Mouse (Mus musculus) limb, embryonic 10.5 days (tissue): ENCODE measurements around the gene Map2k3. TPM values are rescaled to one million over a fixed set of nuclear protein-coding genes. Genes with fewer than 3 reads are reported as not detected.

Experiments
- DNase-seq: peaks from one replicate; pipeline ENCODE4 v3.0.0-alpha.2; 2017; ENCODE audit warnings: low spot score
- H3K27ac ChIP-seq: fragments of 300-500 bp; sonication (generic); 2 replicates; pipeline ENCODE4 v1.5.1; 2016; ENCODE audit warnings: mild to moderate bottlenecking
- H3K27me3 ChIP-seq: fragments of 300-500 bp; sonication (generic); 2 replicates; pipeline ENCODE4 v1.6.1; 2016; ENCODE audit warnings: low read depth, mild to moderate bottlenecking; ENCODE audit not compliant: poor library complexity, severe bottlenecking
- H3K36me3 ChIP-seq: fragments of 300-500 bp; sonication (generic); 2 replicates; pipeline ENCODE4 v1.6.1; 2016; ENCODE audit warnings: mild to moderate bottlenecking, moderate library complexity
- H3K4me1 ChIP-seq: fragments of 300-500 bp; sonication (generic); 2 replicates; pipeline ENCODE4 v1.6.1; 2016
- H3K4me3 ChIP-seq: fragments of 300-500 bp; sonication (generic); 2 replicates; pipeline ENCODE4 v1.5.1; 2016; ENCODE audit warnings: mild to moderate bottlenecking, moderate library complexity
- H3K9me3 ChIP-seq: fragments of 300-500 bp; sonication (generic); replicated peaks from 2 replicates; pipeline ENCODE4 v1.6.1; 2016; ENCODE audit warnings: mild to moderate bottlenecking
- WGBS: fragments of 180-500 bp; shearing (Covaris S2); methylation state at CpG from one replicate; pipeline ENCODE4 v1.1.7; 2016; 5-methylcytosine and 5-hydroxymethylcytosine counted together
- polyA plus RNA-seq: library from polyadenylated mRNA; unstranded; fragments of >200 nt; fragmentation: Nextera tagmentation; extraction: Ambion mirVana; gene quantifications from 2 replicates; pipeline ENCODE4 v1.2.1, GENCODE M21; 2016

Map2k3 gene
- polyA plus RNA-seq, 1 experiment from 2014 or later, result 93.3 TPM

DNA sequence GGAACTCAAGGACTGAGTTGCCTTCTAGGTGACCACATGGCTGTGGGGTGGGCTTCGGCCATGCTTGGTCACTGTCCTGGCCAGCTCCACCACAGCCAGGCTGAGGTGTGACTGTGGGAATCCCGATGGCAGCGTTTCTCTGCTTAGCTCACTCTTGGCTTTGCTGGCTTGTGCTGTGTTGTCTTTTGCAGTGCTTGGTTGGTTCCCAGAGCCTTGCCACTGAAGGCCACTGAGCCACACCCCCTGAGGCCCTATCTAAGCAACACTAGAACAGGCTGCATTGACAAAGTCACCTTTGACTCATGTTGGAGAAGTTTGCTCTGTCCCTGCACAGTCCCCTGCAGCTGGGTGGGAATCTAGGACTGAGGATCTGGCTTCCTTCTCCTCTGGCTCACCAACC, 45.3 kb downstream of the Map2k3 start:
- Histone ChIP-seq H3K4me3 (no peak overlapping the region), H3K9me3 (no peaks in the 10 kb centered on the region), H3K4me1 (peaks cover 15% of the 10 kb centered on the region; the same call in 1 of the 2 replicates), H3K36me3 (no peaks in the 10 kb centered on the region), H3K27ac (no peak overlapping the region), H3K27me3 (no peaks in the 10 kb centered on the region)
- DNase-seq, result no peak
- 62% methylated on average over 3 of the region's 3 CpGs for WGBS

GRCm38 (mm10) chr11:60978658-60979057, 46.8 kb downstream of the Map2k3 start:
- no peak overlapping the region for H3K27ac ChIP-seq
- no peaks in the 10 kb centered on the region for H3K27me3 ChIP-seq
- no peak for DNase-seq
- H3K4me1 ChIP-seq, result peaks cover 16% of the 10 kb centered on the region; the same call in 1 of the 2 replicates
- WGBS, result 76% methylated on average over 2 of the region's 2 CpGs
- H3K9me3 ChIP-seq, result no peaks in the 10 kb centered on the region
- H3K36me3 ChIP-seq, result no peaks in the 10 kb centered on the region
- no peak overlapping the region for H3K4me3 ChIP-seq

DNA sequence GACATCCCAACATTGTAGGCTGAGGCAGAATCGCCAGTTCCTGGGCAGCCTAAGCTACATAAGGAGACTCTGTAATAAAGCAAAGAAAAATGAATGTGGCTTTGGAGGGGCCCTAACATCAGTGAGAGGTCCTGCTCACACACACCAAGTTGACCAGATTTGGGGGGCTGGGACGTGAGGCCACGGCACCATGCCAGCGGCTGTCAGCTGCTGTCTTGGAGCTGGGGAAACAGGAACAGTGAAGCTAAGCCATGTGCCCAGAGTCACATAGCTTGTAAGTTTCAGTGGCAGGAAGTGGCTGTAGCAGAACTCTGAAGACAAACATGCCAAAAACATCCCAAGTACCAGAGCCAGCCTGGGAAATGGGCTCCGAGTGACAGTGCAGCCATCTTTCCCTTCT, 48.0 kb downstream of the Map2k3 start:
- WGBS, result 88% methylated on average over 5 of the region's 5 CpGs
- Histone ChIP-seq H3K4me1 (peaks cover 16% of the 10 kb centered on the region; the same call in 1 of the 2 replicates), H3K36me3 (no peaks in the 10 kb centered on the region), H3K27me3 (no peaks in the 10 kb centered on the region), H3K4me3 (no peak overlapping the region), H3K27ac (no peak overlapping the region), H3K9me3 (no peaks in the 10 kb centered on the region)
- no peak for DNase-seq

DNA sequence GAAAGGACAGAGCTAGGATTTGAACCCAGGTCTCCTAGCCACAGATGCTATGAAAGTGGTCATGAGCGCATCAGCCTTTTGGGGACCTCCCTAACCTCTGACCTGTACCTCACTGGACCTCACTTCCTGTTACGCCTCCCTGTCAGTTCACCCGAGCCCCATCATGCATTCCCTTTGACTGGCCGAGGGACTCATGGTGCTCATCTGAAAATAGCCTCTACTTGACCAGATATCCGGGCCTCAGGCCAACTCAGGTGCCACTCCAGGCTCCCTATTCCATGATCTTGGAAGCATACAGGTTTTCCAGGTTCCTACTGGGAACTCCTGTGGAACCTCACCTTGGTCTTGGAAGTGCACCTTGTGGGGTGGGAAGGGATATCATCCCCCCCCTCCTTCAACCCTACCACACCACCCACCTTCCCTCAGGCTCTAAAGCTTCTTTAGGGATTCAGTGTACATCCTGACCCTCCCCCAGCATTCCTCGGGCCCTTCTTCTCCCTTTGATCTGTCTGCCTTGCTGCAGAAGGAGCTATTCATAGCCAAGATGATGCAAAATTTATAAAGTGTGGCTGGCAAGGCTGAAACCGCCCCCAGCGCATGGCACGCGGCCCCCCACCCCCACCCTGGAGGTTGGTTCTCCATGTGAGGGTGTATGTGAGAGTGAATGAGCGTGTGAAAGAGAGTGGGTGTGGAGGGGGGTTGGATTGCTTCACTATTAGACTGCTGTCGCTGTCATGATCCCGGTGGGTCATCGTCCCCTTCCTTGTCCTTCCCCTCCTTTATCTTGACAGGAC, 50.1 kb downstream of the Map2k3 start:
- no peaks in the 10 kb centered on the region for H3K36me3 ChIP-seq
- H3K9me3 ChIP-seq, result no peaks in the 10 kb centered on the region
- 68% methylated on average over 14 of the region's 14 CpGs for WGBS
- no peaks in the 10 kb centered on the region for H3K27me3 ChIP-seq
- H3K27ac ChIP-seq, result no peak overlapping the region
- no peak for DNase-seq
- H3K4me3 ChIP-seq, result no peak overlapping the region
- peaks cover 11% of the 10 kb centered on the region; the same call in 1 of the 2 replicates for H3K4me1 ChIP-seq

DNA sequence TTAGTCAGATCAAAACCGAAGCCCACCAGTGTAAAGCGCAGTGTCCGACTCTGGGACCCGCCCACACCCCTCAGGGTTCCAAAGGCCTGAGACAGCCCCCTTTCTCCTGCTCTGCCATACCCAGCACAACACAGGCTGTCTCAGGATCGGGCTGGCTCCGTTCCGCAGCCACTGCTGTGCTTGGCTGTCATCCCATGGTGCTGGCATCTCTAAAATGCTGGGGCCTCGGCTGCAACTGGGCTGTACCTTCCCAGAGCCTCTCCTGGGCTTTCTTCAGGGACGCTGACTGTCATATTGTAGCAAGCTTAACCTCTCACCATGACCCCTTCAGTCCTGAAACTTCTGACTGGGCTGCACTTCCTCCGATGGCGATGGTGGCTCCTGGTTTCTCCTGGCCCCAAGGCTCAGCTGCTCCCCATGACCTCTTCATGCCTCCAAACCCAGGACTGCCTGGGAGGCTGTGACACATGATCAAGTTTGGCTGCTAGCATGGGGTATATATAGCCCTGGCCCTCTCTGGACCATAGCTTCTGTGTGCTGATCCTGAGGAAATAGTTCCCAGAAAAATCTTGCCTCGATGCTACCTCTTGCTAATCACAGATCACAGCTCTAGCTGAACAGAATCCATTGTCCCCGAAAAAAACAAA, 53.2 kb downstream of the Map2k3 start:
- H3K4me3 ChIP-seq, result no peak overlapping the region
- H3K27me3 ChIP-seq, result no peaks in the 10 kb centered on the region
- no peak overlapping the region for H3K27ac ChIP-seq
- no peak for DNase-seq
- H3K9me3 ChIP-seq, result no peaks in the 10 kb centered on the region
- 77% methylated on average over 13 of the region's 13 CpGs for WGBS
- H3K4me1 ChIP-seq, result peaks cover 6% of the 10 kb centered on the region; the same call in 1 of the 2 replicates
- H3K36me3 ChIP-seq, result no peaks in the 10 kb centered on the region

DNA sequence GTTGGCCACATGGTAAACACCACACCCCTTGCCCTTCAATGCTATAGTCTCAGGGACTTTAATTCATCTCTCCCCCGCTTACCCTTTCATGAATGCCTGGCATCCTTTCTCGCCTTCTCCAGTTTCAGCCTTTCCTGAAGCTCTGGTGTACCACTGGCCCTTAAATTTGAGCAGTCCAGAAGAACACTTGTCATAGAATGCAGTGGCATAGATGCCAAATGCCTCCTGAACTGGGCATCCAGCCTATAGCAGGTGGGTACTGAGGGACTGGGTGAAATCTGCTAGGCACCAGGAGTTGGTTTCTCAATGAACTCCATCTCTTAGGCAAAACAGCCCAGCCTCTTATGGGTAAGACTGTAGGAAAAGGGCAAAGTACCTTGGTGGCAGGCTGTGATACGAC, 58.6 kb downstream of the Map2k3 start:
- Histone ChIP-seq H3K4me1 (no peaks in the 10 kb centered on the region), H3K36me3 (no peaks in the 10 kb centered on the region), H3K9me3 (no peaks in the 10 kb centered on the region), H3K27ac (no peak overlapping the region), H3K27me3 (no peaks in the 10 kb centered on the region), H3K4me3 (no peak overlapping the region)
- no peak for DNase-seq
- WGBS, result 80% methylated on average over 3 of the region's 3 CpGs

Other genes with a start within 250 kb of the Map2k3 start
- gene Llgl1, start 232.3 kb upstream of the Map2k3 start, polyA plus RNA-seq, result 120 and 137 TPM in 2 replicates
- 71.1 and 77.7 TPM in 2 replicates for gene Flii, start 204.8 kb upstream of the Map2k3 start, polyA plus RNA-seq
- gene Mief2, start 203.6 kb upstream of the Map2k3 start, polyA plus RNA-seq, result 15.2 and 18.2 TPM in 2 replicates
- gene Top3a, start 154.7 kb upstream of the Map2k3 start, polyA plus RNA-seq, result 30.2 TPM in 2 replicates
- gene Smcr8, start 154.5 kb upstream of the Map2k3 start, polyA plus RNA-seq, result 8.2 and 9.3 TPM in 2 replicates
- 106 and 124 TPM in 2 replicates for gene Shmt1, start 120.3 kb upstream of the Map2k3 start, polyA plus RNA-seq
- 26.5 and 29.6 TPM in 2 replicates for gene Dhrs7b, start 101.4 kb upstream of the Map2k3 start, polyA plus RNA-seq
- 75.9 and 78.4 TPM in 2 replicates for gene Tmem11, start 52.8 kb upstream of the Map2k3 start, polyA plus RNA-seq
- 14.2 and 17.0 TPM in 2 replicates for gene Natd1, start 17.3 kb upstream of the Map2k3 start, polyA plus RNA-seq
- 0.11 and 0.25 TPM in 2 replicates for gene Kcnj12, start 90.5 kb downstream of the Map2k3 start, polyA plus RNA-seq
- gene Tnfrsf13b, start 194.7 kb downstream of the Map2k3 start, polyA plus RNA-seq, result 0.39 TPM in 2 replicates
- 139 and 168 TPM in 2 replicates for gene Usp22, start 243.0 kb downstream of the Map2k3 start, polyA plus RNA-seq